Mouse (Mus musculus): ENCODE measurements at regions not wholly inside any gene's neighbourhood (a gene's known extent, or its start where the extent isn't known, plus 50 kb on each side); places are given as distances from the start of the nearest gene placed in this dataset.

- TF ChIP-seq CTCF (IDR thresholded peaks at IDR 0.05; ENCODE audit: borderline replicate concordance, insufficient read depth, low read depth, low read length) (no peak), POLR2A (IDR thresholded peaks at IDR 0.05; ENCODE audit: borderline replicate concordance, insufficient read depth, low read length) (no peak)
Observed at GRCm38 (mm10) chr9:46642696-46643095, 322.9 kb upstream of the 4931429L15Rik start.

Data from cerebellum, adult 2 months (tissue).